Mouse (Mus musculus) intestine, embryonic 14.5 days (tissue): ENCODE results near the gene Apba1. TPM values are rescaled to one million over a fixed set of nuclear protein-coding genes. Genes with fewer than 3 reads are reported as not detected.

Experiments used
- ATAC-seq: fragments of 200-750 bp; cut with Nextera tagmentation; replicated peaks from 2 replicates; pipeline ENCODE4 v1.8.0; 2017; ENCODE audit warnings: low read depth, moderate number of reproducible peaks, moderate TSS enrichment, moderate library complexity; ENCODE audit not compliant: low FRiP score, low TSS enrichment
- DNase-seq: peaks from one replicate; pipeline ENCODE4 v3.0.0-alpha.2; 2018; ENCODE audit warnings: low spot score
- H3K27ac ChIP-seq: fragments of 300-500 bp; sonication (generic); 2 replicates; pipeline ENCODE4 v1.5.1; 2014; ENCODE audit warnings: low read depth, mild to moderate bottlenecking, control low read depth
- H3K27me3 ChIP-seq: fragments of 300-500 bp; sonication (generic); replicated peaks from 2 replicates; pipeline ENCODE4 v1.6.1; 2014; ENCODE audit warnings: low read length, control low read depth; ENCODE audit not compliant: control insufficient read depth, insufficient read depth
- H3K36me3 ChIP-seq: fragments of 300-500 bp; sonication (generic); 2 replicates; pipeline ENCODE4 v1.6.1; 2014; ENCODE audit warnings: low read length, control low read depth; ENCODE audit not compliant: control insufficient read depth, insufficient read depth
- H3K4me1 ChIP-seq: fragments of 300-500 bp; sonication (generic); replicated peaks from 2 replicates; pipeline ENCODE4 v1.6.1; 2014; ENCODE audit warnings: low read length, control low read depth, mixed read lengths; ENCODE audit not compliant: control insufficient read depth, insufficient read depth
- H3K4me2 ChIP-seq: fragments of 300-500 bp; sonication (generic); 2 replicates; pipeline ENCODE4 v1.6.1; 2014; ENCODE audit warnings: low read length
- H3K4me3 ChIP-seq: fragments of 300-500 bp; sonication (generic); 2 replicates; pipeline ENCODE4 v1.5.1; 2014; ENCODE audit warnings: low read depth, low read length, control low read depth, mixed read lengths
- H3K9ac ChIP-seq: fragments of 300-500 bp; sonication (generic); 2 replicates; pipeline ENCODE4 v1.6.1; 2014; ENCODE audit warnings: mild to moderate bottlenecking, low read length
- H3K9me3 ChIP-seq: fragments of 300-500 bp; sonication (generic); 2 replicates; pipeline ENCODE4 v1.6.1; 2016; ENCODE audit warnings: low read length, control low read depth; ENCODE audit not compliant: control insufficient read depth
- WGBS: fragments of 180-500 bp; shearing (Covaris S2); extraction: QIAGEN DNeasy Blood & Tissue Kit; methylation state at CpG from one replicate; pipeline ENCODE4 v1.1.7; 2014; 5-methylcytosine and 5-hydroxymethylcytosine counted together
- polyA plus RNA-seq: library from polyadenylated mRNA; unstranded; fragments of >200 nt; fragmentation: Nextera tagmentation; extraction: Ambion mirVana; gene quantifications from 2 replicates; pipeline ENCODE4 v1.2.1, GENCODE M21; 2014

Gene Apba1
- polyA plus RNA-seq, 1 experiment from 2014 or later: 0.77 TPM

- no peak overlapping the region for H3K4me3 ChIP-seq
- H3K4me2 ChIP-seq: no peak overlapping the region
- H3K27ac ChIP-seq: no peak overlapping the region
- no peak for ATAC-seq
- WGBS: 50% methylated on average over 2 of the region's 2 CpGs
- no peaks in the 10 kb centered on the region for H3K9me3 ChIP-seq
- no peaks in the 10 kb centered on the region for H3K36me3 ChIP-seq
- H3K4me1 ChIP-seq: no peaks in the 10 kb centered on the region
- no peak overlapping the region for H3K9ac ChIP-seq
- no peaks in the 10 kb centered on the region for H3K27me3 ChIP-seq
- no peak for DNase-seq
These were observed 208.5 kb downstream of the Apba1 start for GRCm38 (mm10) chr19:23967156-23967555.

GRCm38 (mm10) chr19:23968125-23968861 lies 209.6 kb downstream of the Apba1 start:
- H3K27ac ChIP-seq: no peak overlapping the region
- 0 out of 2 replicates have a peak, but pooled peaks have one; percentile 28 for ATAC-seq
- H3K9ac ChIP-seq: no peak overlapping the region

GRCm38 (mm10) chr19:23968862-23969225 lies 210.2 kb downstream of the Apba1 start:
- H3K4me1 ChIP-seq: peaks cover 8% of the 10 kb centered on the region; the same call in 1 of the 2 replicates
- DNase-seq (no peak), ATAC-seq (no peak)
- H3K27me3 ChIP-seq: no peaks in the 10 kb centered on the region
- 62% methylated on average over 2 of the region's 2 CpGs for WGBS
- no peaks in the 10 kb centered on the region for H3K36me3 ChIP-seq
- H3K4me3 ChIP-seq: no peak overlapping the region
- no peaks in the 10 kb centered on the region for H3K9me3 ChIP-seq
- H3K27ac ChIP-seq: no peak overlapping the region
- no peak overlapping the region for H3K9ac ChIP-seq
- no peak overlapping the region for H3K4me2 ChIP-seq

More at GRCm38 (mm10) chr19:23968125-23968861, 209.6 kb downstream of the Apba1 start:
- no peaks in the 10 kb centered on the region for H3K36me3 ChIP-seq
- no peak overlapping the region for H3K4me3 ChIP-seq
- WGBS: 65% methylated on average over 5 of the region's 5 CpGs
- no peak overlapping the region for H3K4me2 ChIP-seq
- no peaks in the 10 kb centered on the region for H3K27me3 ChIP-seq
- DNase-seq: no peak
- H3K9me3 ChIP-seq: no peaks in the 10 kb centered on the region
- peaks cover 8% of the 10 kb centered on the region; the same call in 1 of the 2 replicates for H3K4me1 ChIP-seq

DNA sequence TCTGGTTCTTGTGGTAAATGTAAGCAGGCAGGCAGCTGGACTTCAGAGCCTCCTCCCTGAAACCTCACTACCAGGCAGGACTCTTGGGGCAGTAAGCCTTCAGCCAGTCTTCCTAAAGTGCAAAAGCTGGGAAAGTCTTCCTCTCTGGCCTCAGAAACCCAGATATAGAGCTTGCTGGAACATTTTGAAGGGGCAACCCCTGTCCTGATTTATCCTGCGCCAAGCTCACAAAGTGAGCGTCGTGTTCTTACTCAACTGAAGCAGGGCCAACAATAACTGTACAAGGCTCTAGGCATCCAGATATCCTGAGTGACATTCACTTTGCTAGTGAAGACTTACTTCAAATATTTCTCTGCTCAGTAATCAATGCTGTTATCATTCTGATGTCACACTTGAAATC lies 211.7 kb downstream of the Apba1 start:
- no peak for DNase-seq

DNA sequence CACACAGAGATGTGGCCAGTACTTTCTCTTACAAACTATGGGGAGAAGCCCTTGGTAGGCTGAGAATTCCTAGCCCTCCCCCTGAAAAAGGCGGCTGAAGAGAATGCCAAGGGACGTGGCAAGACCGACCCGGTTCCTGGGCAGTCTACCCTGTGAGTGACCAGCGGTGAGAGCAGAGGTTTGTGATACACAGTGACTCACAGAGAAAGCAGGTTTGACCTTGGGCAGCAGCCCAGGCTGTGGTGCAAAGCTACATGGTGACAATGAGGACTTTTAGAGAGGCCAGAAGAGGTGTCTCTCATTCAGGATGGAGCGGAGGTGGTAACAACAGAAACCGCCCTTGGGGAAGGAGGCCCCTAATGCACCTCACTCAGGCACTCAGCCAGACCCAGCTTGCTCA lies 212.7 kb downstream of the Apba1 start:
- H3K4me3 ChIP-seq: no peak overlapping the region
- WGBS: 93% methylated on average over 7 of the region's 7 CpGs
- H3K4me1 ChIP-seq: peaks cover 8% of the 10 kb centered on the region; the same call in 1 of the 2 replicates
- no peaks in the 10 kb centered on the region for H3K9me3 ChIP-seq
- no peak overlapping the region for H3K27ac ChIP-seq
- H3K36me3 ChIP-seq: no peaks in the 10 kb centered on the region
- H3K27me3 ChIP-seq: no peaks in the 10 kb centered on the region
- no peak overlapping the region for H3K4me2 ChIP-seq
- DNase-seq (no peak), ATAC-seq (no peak)
- H3K9ac ChIP-seq: no peak overlapping the region

More for the DNA sequence above, 211.7 kb downstream of the Apba1 start:
- Histone ChIP-seq H3K4me2 (no peak overlapping the region), H3K4me1 (peaks cover 8% of the 10 kb centered on the region; the same call in 1 of the 2 replicates), H3K36me3 (no peaks in the 10 kb centered on the region), H3K4me3 (no peak overlapping the region), H3K27ac (no peak overlapping the region), H3K9me3 (no peaks in the 10 kb centered on the region), H3K27me3 (no peaks in the 10 kb centered on the region), H3K9ac (no peak overlapping the region)
- no peak for ATAC-seq
- 94% methylated on average over 3 of the region's 3 CpGs for WGBS

- WGBS: 59% methylated on average over 16 of the region's 16 CpGs
- no peaks in the 10 kb centered on the region for H3K36me3 ChIP-seq
- no peaks in the 10 kb centered on the region for H3K27me3 ChIP-seq
- H3K4me3 ChIP-seq: no peak overlapping the region
- H3K4me1 ChIP-seq: peaks cover 8% of the 10 kb centered on the region; the same call in 1 of the 2 replicates
- no peak for DNase-seq
- no peaks in the 10 kb centered on the region for H3K9me3 ChIP-seq
- H3K27ac ChIP-seq: no peak overlapping the region
- ATAC-seq: no peak; the same call in 1 of the 2 replicates
- no peak overlapping the region for H3K4me2 ChIP-seq
- H3K9ac ChIP-seq: no peak overlapping the region
These were observed 214.4 kb downstream of the Apba1 start for GRCm38 (mm10) chr19:23972881-23973649.

DNA sequence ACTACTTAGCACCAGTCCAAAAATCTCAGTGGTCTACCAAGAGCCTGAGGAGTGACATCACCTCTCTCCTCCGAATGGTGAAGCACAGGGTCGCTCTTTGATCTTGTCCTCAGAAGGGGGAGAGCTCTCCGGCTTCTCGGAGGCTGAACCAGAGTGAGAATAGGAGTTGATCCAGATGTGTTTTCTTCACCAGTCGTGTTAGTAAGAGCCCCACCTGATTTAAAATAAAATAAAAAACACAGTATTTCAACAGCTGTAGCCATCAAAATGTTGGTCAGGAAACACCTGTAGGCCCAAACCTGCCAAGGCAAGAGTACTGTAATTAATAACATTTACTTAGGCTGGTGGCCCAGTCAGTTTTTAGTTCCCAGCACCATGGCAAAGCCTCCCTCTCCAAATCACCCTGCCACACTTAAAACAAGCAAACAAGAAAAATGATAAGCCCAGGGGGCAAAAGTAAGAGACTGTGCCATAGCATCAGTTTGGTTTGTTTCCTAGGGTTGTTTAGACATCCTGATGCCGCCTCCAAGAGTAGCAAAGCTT lies 219.3 kb downstream of the Apba1 start:
- no peaks in the 10 kb centered on the region for H3K36me3 ChIP-seq
- 64% methylated on average over 6 of the region's 6 CpGs for WGBS
- no peak for DNase-seq
- no peak for ATAC-seq
- H3K9me3 ChIP-seq: no peaks in the 10 kb centered on the region
- no peak overlapping the region for H3K4me2 ChIP-seq
- H3K4me3 ChIP-seq: no peak overlapping the region
- 0 out of 2 replicates have a peak, but pooled peaks cover 3% of the 10 kb centered on the region for H3K4me1 ChIP-seq
- no peaks in the 10 kb centered on the region for H3K27me3 ChIP-seq
- H3K9ac ChIP-seq: no peak overlapping the region
- H3K27ac ChIP-seq: no peak overlapping the region

DNA sequence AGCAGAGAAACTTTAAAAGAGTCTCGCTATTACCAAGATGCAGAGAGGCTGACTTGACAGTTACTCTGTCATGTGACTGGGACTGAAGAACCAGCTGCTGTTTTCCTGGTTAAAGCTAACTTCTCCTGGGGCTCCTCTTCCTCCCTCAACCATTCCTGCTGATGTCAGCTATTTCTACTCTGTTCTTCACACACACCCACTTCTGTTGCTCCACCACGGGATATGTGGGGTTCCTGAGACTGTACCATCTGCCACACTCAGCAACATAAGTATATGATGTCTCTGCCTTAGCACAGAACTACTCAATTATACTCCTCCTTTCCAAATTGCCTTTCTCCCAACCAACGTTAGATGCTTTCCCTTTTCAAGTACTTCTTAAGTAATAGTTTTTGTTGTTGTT lies 221.9 kb downstream of the Apba1 start:
- Histone ChIP-seq H3K4me3 (no peak overlapping the region), H3K27ac (no peak overlapping the region), H3K9me3 (no peaks in the 10 kb centered on the region), H3K36me3 (no peaks in the 10 kb centered on the region), H3K9ac (no peak overlapping the region), H3K4me1 (no peaks in the 10 kb centered on the region), H3K4me2 (no peak overlapping the region), H3K27me3 (no peaks in the 10 kb centered on the region)
- ATAC-seq (no peak), DNase-seq (no peak)
- WGBS: 71% methylated on average over 3 of the region's 3 CpGs
